Mouse (Mus musculus): ENCODE results near the gene Trpv4.

The Trpv4 gene

DNA sequence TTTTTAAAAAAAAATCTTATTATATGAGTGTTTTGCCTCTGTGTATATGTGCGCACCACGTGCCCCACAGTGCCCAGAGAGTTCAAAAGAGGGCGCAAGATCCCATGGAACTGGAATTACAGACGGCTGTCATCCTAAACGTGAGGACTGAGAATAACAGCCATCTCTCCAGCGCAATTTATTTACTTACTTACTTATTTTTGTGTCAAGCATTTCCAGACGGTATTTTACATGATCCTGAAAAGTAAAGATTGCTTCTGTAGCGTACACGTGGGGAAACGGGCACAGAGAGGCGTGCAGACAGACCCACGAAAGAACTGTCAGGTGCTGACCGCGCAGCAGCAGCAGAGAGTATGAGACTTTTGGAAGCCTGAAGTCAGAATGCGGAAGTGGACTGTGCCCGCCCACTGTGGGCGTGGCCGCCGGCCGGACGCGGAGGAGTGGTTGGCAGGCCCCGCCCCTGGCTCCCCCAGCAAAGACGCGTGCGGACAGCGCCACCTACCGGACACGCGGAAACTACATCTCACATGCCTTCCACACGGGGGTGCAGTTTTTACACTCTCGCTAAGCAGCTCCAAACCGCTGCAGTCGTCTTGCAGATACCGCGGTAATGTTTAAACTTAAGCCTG, 9.1 kb upstream of the Trpv4 start:
- peak; percentile 98 for DNase-seq

DNA sequence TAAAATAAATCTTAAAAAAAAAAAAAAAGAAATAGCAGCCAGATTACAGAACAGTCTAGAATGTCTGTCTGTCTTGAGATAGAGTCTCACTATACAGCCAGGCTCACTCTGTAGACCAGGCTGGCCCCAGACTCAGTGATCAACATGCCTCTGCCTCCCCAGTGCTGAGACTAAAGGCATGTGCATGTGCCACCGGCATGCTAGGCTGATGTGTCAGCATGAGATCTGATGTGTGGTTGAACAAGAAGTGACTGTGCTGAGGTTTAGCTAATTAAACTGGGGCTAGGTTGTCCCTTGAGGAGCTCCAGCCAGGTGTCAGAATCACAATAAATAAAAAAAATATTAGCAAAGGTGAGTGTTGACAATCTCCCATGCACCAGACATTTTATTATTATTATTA, 8.4 kb upstream of the Trpv4 start:
- DNase-seq: no peak

DNA sequence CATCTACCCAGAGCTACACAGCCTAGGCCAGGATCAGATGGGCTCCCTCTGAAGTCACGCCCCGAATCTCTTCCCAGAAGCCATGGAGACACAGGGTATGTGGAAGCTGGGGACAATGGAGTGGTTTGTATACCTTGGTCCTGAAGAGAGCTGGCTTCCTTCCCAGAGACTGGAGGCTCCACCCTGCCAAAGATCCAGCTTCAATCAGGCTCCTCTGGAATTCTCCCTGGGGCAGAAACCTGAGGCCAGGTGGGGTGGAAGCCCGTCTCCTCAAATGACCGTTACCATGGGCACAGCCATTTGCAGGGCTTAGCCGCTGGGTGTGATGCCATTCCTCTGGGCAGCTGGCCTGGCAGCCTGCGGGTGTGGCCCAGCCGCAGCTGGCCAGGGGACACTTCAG, 6.5 kb upstream of the Trpv4 start:
- DNase-seq: no peak

DNA sequence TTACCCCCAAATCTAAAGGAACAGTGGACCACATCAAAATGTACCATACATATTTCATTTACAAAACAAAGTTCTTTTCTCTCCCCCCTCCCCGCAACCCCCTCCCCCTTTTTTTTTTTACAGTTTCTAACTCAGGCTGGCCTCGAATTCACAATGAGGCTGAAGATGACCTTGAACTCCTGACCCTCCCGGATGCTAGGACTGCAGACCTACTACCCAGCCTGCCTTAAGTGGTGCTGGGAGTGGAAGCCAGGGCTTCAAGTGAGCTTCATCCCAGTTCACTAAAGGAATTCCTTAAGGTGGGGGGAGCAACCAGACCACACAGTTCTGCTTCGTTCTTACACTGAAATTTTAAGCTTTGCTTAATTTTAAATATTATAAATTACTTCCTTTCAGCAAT, 5.9 kb upstream of the Trpv4 start:
- no peak for DNase-seq

DNA sequence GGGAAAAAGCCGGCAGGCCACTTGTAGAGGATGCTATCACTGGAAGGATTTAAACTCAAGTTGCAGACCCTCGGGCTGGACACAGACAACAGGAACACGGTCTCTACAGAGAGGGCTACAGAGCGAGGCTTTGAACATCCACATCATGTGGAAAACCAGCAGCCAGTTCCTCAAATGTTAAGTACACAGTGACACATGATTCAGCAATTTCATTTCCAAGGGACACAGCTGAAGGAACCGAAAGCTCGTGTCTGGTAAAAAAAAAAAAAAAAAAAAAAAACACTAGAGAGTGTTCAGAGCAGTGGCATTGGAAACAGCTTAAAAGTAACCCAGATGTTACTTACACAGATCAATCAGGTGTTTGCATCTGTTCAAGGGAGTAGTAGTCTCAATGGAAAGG, 2.8 kb upstream of the Trpv4 start:
- no peak for DNase-seq

DNA sequence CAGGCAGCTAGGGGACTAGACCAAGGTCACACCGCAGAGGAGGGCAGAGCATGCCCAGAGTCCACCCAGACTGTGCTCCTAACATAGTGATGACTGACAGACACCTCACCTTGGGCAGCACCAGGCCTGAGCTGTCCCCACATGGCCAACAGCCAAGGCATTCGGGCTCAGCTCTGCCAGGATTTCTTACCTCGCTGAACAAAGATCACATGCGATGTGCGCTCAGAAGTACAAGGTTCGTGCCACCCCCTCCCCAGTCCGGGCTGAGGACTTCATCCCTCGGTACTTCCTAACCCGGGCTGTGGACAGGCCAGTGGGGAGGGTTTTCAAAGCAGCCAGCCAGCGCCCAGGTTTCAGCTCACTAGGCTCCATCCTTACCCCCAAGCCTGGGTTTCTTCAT, 795 bp downstream of the Trpv4 start:
- DNase-seq: no peak

DNA sequence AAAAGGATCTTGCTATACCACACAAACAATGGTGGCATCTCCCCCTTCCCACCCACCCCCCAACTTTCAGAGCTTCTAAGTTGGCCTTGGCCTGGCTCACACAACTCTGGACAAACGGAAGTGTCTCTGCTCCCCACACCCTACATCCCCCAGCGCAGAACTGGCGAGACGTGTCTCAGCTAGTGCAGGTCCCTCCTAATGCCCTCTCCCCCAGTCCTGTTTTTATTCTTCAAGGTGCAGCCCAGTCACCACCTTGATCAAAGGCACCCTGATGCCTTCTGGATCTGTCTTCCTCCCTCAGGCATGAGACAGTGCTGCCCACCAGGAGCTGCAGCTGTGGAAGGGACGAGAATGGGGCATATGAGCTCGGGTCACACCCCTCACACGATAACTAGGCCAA, 1.9 kb downstream of the Trpv4 start:
- DNase-seq: no peak

DNA sequence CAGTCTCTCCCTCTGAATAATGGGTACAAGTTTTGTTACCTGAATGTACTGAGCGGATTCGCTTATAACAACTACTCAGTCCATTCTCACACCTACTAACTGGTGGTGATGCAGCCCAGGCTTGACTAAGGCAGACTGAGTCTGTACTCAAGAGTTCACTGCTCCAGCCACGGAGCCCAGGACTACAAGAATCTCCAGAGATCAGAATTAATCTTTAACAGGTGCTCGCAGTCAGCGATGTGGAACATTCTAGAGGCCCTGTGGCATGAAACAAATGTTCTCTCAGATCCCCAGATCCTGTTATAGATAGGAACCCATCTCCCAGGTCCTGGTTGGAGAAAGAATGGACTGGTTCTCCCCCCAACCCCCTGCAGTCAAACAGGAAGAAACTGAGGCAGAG, 2.5 kb downstream of the Trpv4 start:
- DNase-seq: no peak

DNA sequence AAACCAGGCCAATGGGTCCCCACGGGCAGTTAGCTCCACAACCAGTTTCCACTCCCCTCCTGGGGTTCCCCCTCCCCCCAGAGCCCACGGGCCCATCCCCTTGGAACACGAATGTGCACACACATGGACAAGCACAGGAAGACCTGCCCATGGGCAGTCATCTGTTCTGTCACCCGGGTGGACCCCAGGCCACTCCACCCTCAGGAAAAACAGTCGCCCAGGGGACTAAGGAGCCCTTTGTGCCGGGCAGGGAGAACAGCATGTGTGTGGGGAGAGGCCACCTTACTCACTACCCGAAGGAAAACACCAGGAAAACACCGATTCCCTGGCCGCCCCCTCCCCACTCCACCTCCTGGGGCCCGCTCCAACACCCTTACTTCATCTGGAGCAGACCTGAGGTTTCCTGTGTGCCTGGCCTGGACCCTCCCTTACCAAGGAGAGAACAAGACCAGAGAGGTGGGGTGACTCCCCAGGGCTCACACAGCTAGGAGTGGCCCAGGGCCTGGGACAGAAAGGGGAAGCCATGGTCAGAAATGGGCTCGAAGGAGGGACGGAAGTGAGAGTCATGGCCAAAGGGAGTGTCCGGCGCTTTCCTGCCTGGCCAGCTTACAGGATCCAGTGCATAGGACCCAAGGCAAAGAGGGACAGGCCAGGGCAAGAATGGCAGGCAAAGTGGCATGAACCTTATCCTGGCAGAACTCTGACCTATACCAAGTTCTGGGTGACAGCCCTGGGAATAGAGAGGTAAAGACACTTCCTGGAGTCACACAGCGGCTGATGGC, 4.4 kb downstream of the Trpv4 start:
- no peak for DNase-seq

DNA sequence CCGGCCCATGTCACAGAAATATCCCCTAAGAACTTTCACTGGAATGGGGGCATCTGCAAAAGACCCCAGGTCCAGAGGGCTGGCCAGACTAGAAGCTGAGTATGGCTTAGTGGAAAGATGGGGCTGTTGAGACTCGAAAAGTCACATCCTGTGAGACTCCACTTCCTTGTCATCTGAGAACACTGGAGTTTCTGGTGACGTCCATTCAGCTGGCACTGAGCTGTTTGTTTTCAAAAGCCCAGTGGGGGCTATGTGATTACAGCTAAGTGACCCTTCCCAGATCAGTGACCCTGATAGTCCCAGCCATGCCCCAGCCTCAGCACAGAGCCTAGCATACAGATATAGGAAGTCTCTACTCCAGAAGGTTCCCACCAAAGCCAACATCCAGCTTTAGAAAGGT, 6.8 kb downstream of the Trpv4 start:
- DNase-seq: no peak

DNA sequence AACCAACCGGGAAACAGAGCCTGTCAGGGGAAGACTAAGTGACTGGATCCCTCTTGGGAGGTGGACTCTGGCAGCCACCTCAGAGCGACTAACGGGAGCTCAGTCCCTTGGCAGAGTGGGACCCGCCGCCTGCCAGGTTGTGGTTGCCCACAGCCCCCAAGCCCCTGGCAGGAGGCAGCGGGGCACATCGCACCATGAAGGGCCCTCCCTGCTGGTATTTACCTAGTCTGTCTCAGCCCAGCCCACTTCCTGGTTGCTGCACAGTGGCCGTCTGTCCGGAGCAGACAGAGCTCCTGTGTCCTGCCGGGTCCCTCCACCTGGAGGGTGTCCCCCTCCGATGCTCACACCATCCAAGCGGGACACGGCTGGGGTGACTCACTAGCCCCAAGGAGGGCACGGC, 7.2 kb downstream of the Trpv4 start:
- DNase-seq: no peak

DNA sequence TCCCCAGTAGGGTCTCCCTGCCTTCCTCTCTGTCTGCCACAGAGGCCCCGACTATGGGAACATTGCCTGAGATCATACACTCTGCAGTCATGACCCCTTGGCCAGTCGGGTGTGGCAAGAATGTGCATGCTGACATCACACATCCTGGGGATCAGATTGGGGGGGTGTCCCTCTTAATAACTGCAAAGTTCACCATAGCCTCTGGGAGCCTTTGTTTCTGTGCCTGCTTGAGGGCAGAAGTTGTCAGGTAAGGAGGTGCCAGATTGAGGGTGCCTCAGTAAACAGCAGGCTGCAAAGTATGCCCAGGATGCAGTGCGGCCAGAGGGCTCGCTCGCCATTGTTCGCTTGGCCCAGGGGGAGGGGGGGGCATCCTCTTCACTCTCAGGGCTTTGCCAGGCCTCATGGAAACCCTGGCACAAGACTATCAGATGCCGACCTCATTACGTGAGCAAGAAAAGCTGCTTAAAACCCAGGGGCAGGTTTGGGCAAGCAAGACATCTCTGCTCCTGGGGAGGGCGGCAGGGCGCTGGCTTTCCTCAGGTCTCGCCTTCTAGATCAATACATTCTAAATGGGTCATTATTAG, 9.4 kb downstream of the Trpv4 start:
- no peak for DNase-seq

DNA sequence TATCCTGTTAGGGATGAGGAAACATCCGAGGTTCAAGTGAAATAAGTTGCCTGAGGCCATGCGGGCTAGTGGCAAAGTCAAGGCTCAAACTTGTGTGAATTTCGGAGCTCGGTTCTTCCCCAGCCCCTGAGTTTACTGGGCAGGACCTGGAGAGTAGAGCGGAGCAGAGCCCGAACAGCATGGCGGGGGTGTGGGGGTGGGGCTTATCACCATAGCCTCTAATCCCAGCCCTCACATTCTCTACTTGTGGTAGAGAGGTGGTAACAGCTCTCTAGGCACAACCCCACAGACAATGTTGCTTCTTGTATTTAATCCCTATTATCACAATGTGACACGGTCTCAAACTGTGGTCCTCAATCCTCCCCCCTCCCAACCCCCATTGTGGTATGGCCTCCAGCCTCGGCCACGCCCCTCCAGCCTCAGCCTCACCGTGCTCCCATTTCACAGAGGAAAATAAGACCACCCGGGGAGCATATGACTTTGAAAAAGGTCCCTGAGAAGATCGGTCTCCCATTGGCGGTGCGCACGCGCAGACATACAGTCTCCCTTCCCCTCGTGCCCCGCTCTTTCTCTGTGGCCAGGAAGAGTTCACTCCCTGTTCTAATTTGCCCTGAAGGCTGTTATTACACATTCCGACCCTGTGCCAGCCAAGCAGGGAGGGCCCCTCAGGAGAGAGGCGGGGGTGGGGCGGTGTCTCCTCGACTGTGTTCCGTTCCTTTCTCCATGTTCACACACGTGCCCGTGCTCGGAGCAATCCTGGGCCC, 10.8 kb downstream of the Trpv4 start:
- DNase-seq: no peak

DNA sequence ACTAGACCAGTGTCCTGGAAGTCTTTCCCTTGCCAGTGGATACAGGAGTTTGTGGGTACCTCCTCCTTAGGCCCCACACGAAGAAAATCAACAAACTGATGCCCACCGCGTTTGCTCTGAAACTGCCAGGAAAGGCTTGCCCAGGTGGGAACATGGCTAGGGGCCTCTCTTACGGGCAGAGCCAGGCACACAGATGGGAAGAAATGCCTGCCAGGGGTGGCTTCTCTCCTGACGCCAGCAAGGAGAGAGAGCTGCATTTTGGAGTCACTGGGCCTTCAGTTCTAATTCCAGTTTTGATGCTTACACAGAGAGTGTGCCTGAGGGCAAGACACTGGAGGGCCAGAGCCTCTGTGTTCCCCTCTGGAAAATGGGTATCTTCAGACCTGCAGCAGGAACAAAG, 12.3 kb downstream of the Trpv4 start:
- DNase-seq: no peak

DNA sequence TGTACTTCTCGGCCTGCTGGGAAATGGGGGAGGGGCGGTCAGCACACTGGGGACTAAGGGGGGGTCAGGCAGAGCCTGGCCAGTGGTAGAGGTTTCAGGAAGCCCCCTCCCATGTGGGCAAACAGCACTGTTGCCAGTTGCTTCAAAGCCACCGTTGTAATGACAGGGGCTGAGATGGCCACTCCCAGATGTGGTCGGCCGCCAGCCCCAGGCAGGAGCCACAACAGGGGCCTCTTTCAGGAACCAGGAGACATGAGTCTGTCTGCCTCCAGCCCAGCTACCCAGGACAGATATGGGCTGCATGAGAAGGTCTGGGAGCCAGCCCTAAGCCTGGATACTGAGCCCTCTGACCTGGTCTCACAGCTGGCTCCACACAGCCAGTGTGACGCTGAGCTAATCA, 13.3 kb downstream of the Trpv4 start:
- no peak for DNase-seq

DNA sequence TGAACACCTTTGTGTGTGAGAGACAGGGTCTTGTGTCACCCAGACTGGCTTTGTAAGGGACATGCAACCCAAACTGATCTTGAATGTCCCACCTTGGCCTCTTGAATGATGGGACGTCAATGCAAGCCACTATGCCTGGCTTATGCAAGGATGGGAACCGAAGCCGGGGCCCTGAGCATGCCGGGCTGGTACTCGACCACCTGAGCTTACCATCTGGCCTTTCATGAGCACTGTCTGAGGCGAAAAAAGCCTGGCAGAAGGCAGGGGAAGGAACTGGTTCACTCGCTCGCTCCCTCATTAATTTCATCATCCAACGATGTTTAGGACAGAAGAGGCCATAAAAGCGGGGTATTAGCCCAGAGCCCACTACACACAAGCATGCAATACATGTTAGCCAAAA, 17.4 kb downstream of the Trpv4 start:
- DNase-seq: no peak

DNA sequence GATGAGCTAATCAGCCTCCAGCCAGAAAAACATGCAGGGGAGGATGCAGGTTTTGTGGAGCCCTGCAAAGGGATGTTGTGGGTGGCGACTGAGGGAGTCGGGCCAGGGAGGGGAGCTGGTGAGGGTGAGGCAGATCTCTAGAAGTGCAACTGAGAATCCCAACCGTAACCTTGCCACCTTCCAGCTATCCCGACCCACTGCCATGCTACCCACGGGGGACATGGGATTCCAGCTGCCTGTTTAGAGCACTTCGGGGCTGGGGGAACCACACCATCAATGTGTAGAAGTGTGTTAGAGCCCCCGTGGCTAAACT, 18.6 kb downstream of the Trpv4 start:
- DNase-seq: no peak

DNA sequence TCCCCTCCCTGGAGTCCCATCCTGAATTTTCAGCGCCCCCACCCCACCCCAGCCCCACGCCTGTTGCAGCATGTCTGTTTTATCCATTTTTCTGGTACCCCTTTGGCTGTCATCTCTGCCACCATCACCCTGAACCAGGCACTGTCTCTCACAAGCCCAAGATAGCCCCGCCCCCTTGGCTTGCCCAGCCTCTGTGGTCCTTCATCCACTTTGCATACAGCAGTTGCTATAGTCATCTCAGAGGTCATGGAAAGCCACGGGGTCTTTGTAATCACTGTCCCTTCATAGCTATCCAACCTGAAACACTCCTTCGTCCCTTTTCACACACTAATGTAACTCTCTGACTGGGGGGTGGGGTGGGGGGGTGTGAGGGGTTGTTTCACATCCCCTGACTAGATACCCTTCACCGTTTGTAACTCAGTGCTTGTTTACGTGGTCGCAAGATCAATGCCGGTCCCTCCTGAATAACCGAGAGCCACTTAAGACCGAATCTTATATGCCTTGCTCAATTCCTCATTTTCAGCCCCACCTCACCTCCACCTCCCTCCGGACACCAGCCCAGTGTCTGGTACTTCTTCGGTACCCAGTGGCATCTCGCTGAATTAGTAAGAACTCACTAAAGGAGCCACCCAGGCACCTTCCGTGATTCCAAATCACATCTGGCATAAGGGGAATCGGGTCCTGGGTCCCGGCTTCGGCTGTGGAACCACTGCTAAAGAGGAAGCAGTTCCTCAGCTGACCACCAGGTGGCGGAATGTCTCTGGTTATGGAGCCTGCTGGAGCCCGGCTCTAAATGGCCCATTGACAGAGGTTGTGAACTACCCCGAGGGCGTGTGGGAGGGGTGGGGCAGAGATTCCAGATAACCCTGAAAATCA, 19.2 kb downstream of the Trpv4 start:
- DNase-seq: peak; percentile 86

DNA sequence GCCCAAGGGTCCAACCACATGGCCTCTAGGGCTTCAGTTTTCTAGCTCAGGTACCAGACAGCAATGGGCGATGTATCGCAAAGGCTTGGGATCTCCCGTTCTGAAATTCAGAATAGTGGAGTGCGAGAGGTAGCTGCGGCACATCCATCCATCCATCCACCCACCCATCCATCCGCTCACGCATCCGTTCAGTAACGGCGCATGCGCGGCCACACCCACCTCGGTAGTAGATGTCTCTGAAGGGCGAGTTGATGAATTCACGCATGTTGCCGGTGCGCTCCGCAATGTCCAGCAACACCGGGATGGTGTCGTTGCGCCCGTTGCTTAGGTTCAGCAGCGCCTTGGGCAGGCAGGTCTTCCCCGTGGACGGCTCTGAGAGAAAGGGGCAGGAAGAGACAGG, 22.1 kb downstream of the Trpv4 start:
- DNase-seq: no peak

DNA sequence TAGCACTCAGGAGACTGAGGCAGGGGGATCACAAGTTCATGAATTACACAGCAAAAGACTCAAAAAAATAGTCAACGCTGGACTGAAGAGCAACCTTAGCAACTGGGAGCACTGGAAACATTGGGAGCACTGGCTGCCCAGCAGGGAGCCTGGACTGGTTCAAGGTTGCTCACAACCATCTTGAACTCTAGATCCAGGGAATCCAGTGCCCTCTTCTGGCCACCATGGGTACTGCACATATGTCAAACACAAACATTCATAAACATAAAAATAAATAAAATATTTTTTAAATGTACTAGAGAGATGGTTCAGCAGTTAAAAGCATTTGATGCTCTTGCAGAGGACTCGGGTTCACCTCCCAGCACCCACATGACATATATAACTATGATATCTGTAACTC, 26.9 kb downstream of the Trpv4 start:
- no peak for DNase-seq

DNA sequence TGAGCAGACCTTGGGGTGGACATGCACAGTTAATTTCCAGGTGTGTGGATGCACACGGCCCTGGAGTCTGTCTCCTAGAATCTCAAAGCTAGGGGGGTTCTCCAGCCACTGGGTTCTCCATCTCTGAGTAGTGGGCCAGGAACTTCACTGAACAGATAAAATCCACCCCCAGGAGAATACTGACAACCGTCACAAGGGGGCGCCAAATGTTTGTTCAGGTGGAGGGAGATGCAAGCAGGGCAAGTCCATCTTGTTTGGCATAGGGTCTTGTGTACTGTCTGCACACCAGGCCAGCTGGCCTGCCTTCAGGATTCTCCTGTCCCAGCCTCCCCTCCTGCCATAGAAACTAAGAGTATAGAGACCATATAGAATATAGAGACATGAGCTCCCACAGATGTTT, 32.6 kb downstream of the Trpv4 start:
- no peak for DNase-seq

DNA sequence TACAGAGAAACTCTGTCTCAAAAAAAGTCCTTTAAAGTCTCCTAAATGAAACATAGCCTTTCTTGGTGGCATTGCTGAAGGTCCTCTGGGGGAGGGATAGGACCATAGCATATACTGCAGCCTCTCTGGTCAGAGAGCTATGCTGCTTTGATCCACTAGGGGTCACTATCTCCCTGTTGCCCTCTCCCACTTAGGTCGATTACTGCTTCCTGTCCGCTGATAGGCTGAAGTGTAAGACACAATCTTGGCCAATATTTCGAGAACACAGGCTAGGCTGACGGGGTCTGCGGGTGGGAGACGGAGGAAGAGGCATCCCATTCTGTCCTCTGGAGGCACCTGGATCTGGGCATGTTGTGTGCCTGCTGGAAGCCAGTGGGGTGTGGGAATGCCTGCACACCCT, 37.9 kb downstream of the Trpv4 start:
- no peak for DNase-seq

DNA sequence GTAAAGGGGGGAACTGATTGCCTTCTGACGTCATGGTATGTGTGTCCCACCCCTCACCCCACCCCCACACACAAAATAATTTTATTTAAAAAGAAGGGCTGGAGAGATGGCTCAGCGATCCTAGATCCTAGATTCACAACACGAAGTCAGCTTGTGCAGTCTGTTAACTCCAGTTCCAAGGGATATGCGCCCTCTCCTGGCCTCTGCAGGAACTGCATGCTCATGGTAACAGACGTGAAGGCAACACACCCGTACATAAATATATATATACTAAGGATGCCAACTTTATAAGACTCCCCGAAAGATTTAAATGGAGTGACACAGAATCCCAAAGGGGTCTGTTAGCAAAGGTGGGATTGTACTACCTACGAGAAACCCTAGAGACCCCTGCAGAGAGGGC, 39.4 kb downstream of the Trpv4 start:
- DNase-seq: peak; percentile 69

All from cerebellum, adult 9-10 months (tissue).